Mouse (Mus musculus): ENCODE data around the gene Zfp599.

DNA sequence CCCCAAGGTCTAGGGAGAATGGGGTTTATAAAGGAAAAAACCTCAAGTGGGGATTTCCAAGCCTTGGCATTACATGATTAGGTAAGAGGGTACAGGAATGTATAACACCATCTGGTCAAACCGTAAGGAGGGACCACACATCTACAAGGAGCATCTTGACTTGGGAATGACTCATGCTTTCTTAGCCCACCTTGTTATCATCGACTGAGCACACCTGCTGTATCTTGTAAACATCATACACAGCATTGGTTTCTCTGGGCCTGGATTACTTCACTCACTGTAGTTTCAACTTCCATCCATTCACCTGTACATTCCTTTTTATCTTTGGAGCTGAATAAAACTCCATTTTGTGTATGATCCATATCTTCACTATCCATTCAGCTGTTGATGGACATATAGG, 15.5 kb downstream of the Zfp599 start:
- TF ChIP-seq POLR2A (IDR thresholded peaks at IDR 0.05; ENCODE audit: control insufficient read depth in 1 of 2, insufficient read depth in 1 of 2, low read depth in 1 of 2, low read length in 2 of 2, poor library complexity in 1 of 2), result no peak; a peak in 1 of 4 replicates
- TF ChIP-seq CTCF (IDR thresholded peaks at IDR 0.05 in 2 of 3, conservative IDR thresholded peaks at IDR 0.05 in 1 of 3; ENCODE audit: control insufficient read depth in 1 of 3, insufficient read depth in 1 of 3, low read depth in 2 of 3, low read length in 3 of 3, poor library complexity in 1 of 3, severe bottlenecking in 1 of 3), result no peak
- no peak for TF ChIP-seq JUND (IDR thresholded peaks at IDR 0.05; ENCODE audit: low read depth, low read length)
- no peak for TF ChIP-seq CHD2 (IDR thresholded peaks at IDR 0.05; ENCODE audit: low read length)
- no peak for TF ChIP-seq ZC3H11A (IDR thresholded peaks at IDR 0.05; ENCODE audit: low read depth, low read length)
- no peak for TF ChIP-seq USF2 (IDR thresholded peaks at IDR 0.05; ENCODE audit: borderline replicate concordance in 1 of 2, insufficient read depth in 1 of 2, low read depth in 1 of 2, low read length in 2 of 2)
- no peak for TF ChIP-seq MYB (IDR thresholded peaks at IDR 0.05; ENCODE audit: low read depth, low read length)
- no peak for TF ChIP-seq MYC (IDR thresholded peaks at IDR 0.05; ENCODE audit: low read depth, low read length)
- no peak for TF ChIP-seq SIN3A (IDR thresholded peaks at IDR 0.05; ENCODE audit: low read length)
- no peak for TF ChIP-seq MAFK (IDR thresholded peaks at IDR 0.05; ENCODE audit: borderline replicate concordance, low read depth, low read length)
- no peak for TF ChIP-seq NRF1 (IDR thresholded peaks at IDR 0.05; ENCODE audit: insufficient read depth, low read depth, low read length, poor library complexity, severe bottlenecking)
- no peak for TF ChIP-seq EP300 (IDR thresholded peaks at IDR 0.05; ENCODE audit: low read depth in 1 of 2, low read length in 2 of 2)

Data from MEL (cell line).